Mouse (Mus musculus) midbrain, embryonic 10.5 days (tissue): ENCODE results near the gene Obscn. TPM values are rescaled to one million over a fixed set of nuclear protein-coding genes. Genes with fewer than 3 reads are reported as not detected.

ENCODE experiments used
- DNase-seq: peaks from one replicate; pipeline ENCODE4 v3.0.0-alpha.2; 2017; ENCODE audit warnings: low spot score
- H3K27ac ChIP-seq: fragments of 300-500 bp; sonication (generic); replicated peaks from 2 replicates; pipeline ENCODE4 v1.5.1; 2016; ENCODE audit warnings: mild to moderate bottlenecking
- H3K27me3 ChIP-seq: fragments of 300-500 bp; sonication (generic); 2 replicates; pipeline ENCODE4 v1.6.1; 2016; ENCODE audit warnings: low read depth, mild to moderate bottlenecking; ENCODE audit not compliant: poor library complexity, severe bottlenecking
- H3K36me3 ChIP-seq: fragments of 300-500 bp; sonication (generic); 2 replicates; pipeline ENCODE4 v1.6.1; 2016; ENCODE audit warnings: mild to moderate bottlenecking, moderate library complexity
- H3K4me1 ChIP-seq: fragments of 300-500 bp; sonication (generic); 2 replicates; pipeline ENCODE4 v1.6.1; 2016
- H3K4me3 ChIP-seq: fragments of 300-500 bp; sonication (generic); 2 replicates; pipeline ENCODE4 v1.5.1; 2016; ENCODE audit warnings: mild to moderate bottlenecking, moderate library complexity
- H3K9me3 ChIP-seq: fragments of 300-500 bp; sonication (generic); replicated peaks from 2 replicates; pipeline ENCODE4 v1.6.1; 2016; ENCODE audit warnings: mild to moderate bottlenecking
- WGBS: fragments of 180-500 bp; shearing (Covaris S2); methylation state at CpG from one replicate; pipeline ENCODE4 v1.1.7; 2016; 5-methylcytosine and 5-hydroxymethylcytosine counted together
- polyA plus RNA-seq: library from polyadenylated mRNA; unstranded; fragments of >200 nt; fragmentation: Nextera tagmentation; extraction: Ambion mirVana; gene quantifications from 2 replicates; pipeline ENCODE4 v1.2.1, GENCODE M21; 2016

The Obscn gene
- polyA plus RNA-seq, 1 experiment from 2014 or later, result 0.01 TPM

DNA sequence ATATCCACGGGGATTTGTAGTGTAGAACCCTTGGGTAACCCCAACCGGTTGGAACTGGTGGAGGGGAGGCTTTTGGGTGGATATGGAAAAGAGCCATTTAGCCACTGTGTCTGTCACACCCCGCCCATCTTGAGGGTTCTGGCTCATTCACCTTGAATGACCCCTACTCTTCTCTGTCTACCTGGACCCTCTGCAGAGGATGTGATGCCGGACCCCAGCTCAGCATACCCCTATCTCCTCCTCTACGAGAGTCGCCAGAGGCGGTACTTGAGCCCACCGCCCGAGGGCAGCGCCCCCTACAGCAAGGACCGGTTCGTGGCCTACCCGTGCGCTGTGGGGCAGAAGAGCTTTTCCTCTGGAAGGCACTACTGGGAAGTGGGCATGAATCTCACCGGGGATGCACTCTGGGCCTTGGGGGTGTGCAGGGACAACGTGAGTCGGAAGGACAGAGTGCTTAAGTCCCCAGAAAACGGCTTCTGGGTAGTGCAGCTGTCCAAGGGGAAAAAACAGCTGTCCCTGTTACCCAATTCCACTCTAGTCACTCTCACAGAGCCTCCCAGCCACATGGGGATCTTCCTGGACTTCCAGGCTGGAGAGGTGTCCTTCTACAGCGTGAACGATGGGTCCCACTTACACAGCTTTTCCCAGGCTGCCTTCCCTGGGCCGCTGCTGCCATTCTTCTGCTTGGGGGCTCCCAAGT, 165.2 kb downstream of the Obscn start:
- H3K9me3 ChIP-seq, result no peaks in the 10 kb centered on the region
- peaks cover 10% of the 10 kb centered on the region for H3K4me1 ChIP-seq
- WGBS, result 92% methylated on average over 21 of the region's 21 CpGs
- DNase-seq, result no peak
- no peak overlapping the region for H3K27ac ChIP-seq
- H3K36me3 ChIP-seq, result peaks cover 71% of the 10 kb centered on the region
- H3K4me3 ChIP-seq, result no peak overlapping the region
- no peaks in the 10 kb centered on the region for H3K27me3 ChIP-seq

DNA sequence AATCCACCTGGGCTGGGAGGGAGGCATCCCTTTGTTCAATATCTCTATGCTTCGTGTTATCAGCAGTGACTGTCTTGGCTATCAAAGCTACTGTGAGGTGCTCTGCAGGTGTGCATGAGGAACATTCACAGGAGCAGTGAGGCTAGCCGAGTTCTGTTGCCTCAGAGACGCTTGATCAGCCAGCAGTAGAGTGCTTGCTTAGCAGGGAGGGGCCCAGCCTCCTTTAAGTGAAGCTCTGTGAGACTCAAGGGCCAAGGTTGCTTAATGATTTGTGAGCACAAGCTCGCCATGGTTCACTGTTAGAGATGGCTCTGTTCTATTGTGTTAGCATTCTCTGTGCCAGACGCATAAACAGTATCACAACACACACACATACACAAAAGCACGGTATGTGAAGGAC, 166.5 kb downstream of the Obscn start:
- DNase-seq, result no peak
- peaks cover 60% of the 10 kb centered on the region for H3K36me3 ChIP-seq
- H3K27me3 ChIP-seq, result no peaks in the 10 kb centered on the region
- no peak overlapping the region for H3K4me3 ChIP-seq
- no peaks in the 10 kb centered on the region for H3K9me3 ChIP-seq
- H3K4me1 ChIP-seq, result peaks cover 16% of the 10 kb centered on the region
- no peak overlapping the region for H3K27ac ChIP-seq
- 80% methylated on average over 6 of the region's 6 CpGs for WGBS

DNA sequence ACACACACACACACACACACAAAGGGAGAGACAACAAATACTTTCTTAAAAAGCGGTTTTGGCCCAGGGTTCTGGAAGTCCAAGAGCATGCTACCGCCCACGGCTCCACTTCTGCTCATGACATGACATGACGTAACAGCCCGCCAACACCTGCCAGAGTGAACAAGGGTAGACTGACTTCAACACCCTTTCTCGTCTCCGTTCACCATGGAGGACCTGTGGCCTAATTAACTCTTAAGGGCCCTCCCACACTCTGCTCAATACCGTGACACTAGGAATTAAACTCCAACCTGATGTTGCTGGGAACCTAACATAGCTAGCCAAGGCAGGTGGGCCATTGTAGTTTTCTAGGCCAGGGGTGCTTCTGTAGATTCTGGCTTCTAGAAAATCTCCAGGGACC, 167.2 kb downstream of the Obscn start:
- H3K27me3 ChIP-seq, result no peaks in the 10 kb centered on the region
- H3K4me1 ChIP-seq, result peaks cover 19% of the 10 kb centered on the region
- H3K4me3 ChIP-seq, result no peak overlapping the region
- DNase-seq, result no peak
- 84% methylated on average over 8 of the region's 8 CpGs for WGBS
- no peak overlapping the region for H3K27ac ChIP-seq
- H3K36me3 ChIP-seq, result peaks cover 54% of the 10 kb centered on the region
- no peaks in the 10 kb centered on the region for H3K9me3 ChIP-seq

DNA sequence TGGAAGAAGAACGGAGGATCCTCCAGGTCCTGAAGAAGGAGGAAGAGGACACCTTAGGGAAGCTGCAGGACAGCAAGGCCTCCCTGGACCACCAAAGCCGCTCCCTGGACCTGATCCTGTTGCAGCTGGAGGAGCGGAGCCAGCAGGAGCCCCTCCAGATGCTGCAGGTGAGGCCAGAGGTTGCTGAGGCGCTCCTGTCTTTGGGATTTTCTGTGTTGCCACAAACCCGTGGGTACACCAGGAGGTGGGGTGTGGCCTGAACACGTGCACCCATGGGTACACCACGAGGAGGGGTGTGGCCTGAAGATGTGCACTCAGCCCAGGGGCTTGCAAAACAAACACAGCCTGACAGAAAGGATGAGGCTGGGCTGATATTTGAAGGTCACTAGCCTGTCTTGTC, 167.7 kb downstream of the Obscn start:
- H3K27ac ChIP-seq, result no peak overlapping the region
- H3K4me3 ChIP-seq, result no peak overlapping the region
- WGBS, result 84% methylated on average over 7 of the region's 7 CpGs
- peaks cover 2% of the 10 kb centered on the region; the same call in 1 of the 2 replicates for H3K27me3 ChIP-seq
- peaks cover 50% of the 10 kb centered on the region for H3K36me3 ChIP-seq
- DNase-seq, result no peak
- H3K4me1 ChIP-seq, result peaks cover 22% of the 10 kb centered on the region
- H3K9me3 ChIP-seq, result no peaks in the 10 kb centered on the region

DNA sequence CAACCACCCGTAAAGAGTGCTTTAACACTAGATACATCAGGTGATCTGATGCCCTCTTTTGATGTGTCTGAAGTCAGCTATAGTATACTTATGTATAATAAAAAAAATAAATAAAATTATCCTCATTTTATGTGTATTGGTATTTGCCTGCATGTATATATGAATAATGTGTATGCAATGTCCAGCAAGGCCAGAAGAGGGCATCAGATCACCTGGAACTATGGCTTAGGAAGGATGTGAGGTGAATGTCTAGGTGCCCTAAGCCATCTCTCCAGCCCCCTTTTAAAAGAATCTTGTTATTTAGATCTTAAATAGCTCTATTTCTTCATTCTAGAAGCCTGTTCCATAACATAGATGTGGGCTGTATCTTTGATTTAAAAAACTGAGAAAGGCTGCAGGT, 168.9 kb downstream of the Obscn start:
- Histone ChIP-seq H3K4me3 (no peak overlapping the region), H3K9me3 (no peaks in the 10 kb centered on the region), H3K36me3 (peaks cover 47% of the 10 kb centered on the region), H3K27ac (no peak overlapping the region), H3K4me1 (peaks cover 23% of the 10 kb centered on the region), H3K27me3 (peaks cover 14% of the 10 kb centered on the region)
- 87% methylated on average over 1 of the region's 1 CpGs for WGBS
- no peak for DNase-seq

DNA sequence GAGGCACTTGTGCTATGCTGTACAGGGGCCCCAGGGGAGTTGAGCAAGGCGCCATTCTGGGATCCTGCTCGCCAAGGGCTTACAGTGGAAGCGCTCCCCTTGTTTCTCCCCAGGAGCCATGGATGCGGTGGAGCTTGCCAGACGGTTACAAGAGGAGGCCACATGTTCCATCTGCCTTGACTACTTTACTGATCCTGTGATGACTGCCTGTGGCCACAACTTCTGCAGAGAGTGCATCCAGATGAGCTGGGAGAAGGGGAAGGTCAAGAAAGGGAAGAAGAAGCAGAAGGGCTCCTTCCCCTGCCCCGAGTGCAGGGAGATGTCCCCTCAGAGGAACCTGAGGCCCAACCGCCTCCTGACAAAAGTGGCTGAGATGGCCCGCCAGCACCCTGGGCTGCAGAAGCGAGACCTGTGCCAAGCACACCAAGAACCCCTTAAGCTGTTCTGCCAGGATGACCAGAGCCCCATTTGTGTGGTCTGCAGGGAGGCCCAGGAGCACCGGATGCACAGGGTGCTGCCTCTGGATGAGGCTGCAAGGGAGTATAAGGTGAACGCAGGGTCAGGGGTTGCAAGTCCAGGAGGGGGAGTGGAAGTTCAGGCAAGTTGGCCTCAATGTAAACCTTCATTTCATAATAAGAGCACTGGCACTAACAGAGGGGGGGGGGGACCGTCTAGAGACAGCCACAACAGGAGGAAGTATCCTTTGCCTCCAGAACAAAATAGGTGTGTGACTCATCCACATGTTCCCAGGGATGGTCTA, 171.0 kb downstream of the Obscn start:
- Histone ChIP-seq H3K4me3 (no peak overlapping the region), H3K9me3 (peaks cover 9% of the 10 kb centered on the region), H3K36me3 (peaks cover 26% of the 10 kb centered on the region), H3K27me3 (peaks cover 28% of the 10 kb centered on the region), H3K27ac (peak overlapping the region; percentile 57), H3K4me1 (peaks cover 24% of the 10 kb centered on the region)
- WGBS, result 47% methylated on average over 12 of the region's 12 CpGs
- DNase-seq, result no peak

DNA sequence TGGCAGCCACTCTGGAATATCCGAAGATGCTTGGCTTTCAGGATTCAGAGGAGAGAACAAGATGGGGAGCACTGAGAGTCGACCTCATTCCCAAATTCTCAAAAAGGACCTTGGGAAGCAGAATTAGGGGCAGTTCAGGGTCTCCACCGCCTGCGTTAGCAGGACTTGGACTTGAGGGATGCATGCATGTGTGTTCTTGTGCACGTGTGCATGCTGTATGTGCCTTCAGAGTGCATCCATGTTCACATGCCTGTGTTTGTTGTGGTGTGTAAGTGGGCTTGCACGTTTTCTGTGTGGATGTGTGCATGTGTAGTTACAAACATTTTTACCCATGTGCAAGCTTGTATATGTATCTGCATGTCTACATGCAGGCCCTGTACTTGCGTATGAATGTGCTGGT, 172.0 kb downstream of the Obscn start:
- Histone ChIP-seq H3K27ac (no peak overlapping the region), H3K36me3 (peaks cover 17% of the 10 kb centered on the region), H3K27me3 (peaks cover 31% of the 10 kb centered on the region), H3K4me1 (peaks cover 34% of the 10 kb centered on the region), H3K4me3 (no peak overlapping the region), H3K9me3 (peaks cover 9% of the 10 kb centered on the region)
- DNase-seq, result no peak
- 85% methylated on average over 7 of the region's 7 CpGs for WGBS

DNA sequence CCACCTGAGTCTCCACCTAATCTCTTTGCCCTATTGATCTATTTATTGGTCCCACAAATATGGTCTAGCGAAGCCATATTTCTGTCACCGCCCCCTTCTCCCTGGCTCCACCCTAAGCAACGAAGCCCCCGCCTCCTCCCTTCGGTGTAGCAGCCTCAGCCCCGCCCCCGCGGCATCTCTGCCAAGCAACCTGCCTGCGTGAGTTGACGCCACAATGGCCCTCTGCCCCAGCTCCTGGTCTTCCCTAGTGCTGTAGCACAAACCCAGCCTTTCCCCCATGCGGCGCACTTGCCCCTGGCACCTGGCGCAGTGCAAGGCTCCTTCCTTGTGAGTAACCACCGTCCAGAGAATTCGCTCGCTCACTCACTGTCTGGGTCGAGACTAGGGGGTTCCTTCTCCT, 172.7 kb downstream of the Obscn start:
- Histone ChIP-seq H3K4me1 (peaks cover 36% of the 10 kb centered on the region), H3K36me3 (peaks cover 10% of the 10 kb centered on the region), H3K4me3 (0 out of 2 replicates have a peak overlapping the region, but pooled peaks have one; percentile 16), H3K9me3 (peaks cover 9% of the 10 kb centered on the region), H3K27ac (no peak overlapping the region), H3K27me3 (peaks cover 38% of the 10 kb centered on the region)
- 41% methylated on average over 17 of the region's 17 CpGs for WGBS
- DNase-seq, result no peak

DNA sequence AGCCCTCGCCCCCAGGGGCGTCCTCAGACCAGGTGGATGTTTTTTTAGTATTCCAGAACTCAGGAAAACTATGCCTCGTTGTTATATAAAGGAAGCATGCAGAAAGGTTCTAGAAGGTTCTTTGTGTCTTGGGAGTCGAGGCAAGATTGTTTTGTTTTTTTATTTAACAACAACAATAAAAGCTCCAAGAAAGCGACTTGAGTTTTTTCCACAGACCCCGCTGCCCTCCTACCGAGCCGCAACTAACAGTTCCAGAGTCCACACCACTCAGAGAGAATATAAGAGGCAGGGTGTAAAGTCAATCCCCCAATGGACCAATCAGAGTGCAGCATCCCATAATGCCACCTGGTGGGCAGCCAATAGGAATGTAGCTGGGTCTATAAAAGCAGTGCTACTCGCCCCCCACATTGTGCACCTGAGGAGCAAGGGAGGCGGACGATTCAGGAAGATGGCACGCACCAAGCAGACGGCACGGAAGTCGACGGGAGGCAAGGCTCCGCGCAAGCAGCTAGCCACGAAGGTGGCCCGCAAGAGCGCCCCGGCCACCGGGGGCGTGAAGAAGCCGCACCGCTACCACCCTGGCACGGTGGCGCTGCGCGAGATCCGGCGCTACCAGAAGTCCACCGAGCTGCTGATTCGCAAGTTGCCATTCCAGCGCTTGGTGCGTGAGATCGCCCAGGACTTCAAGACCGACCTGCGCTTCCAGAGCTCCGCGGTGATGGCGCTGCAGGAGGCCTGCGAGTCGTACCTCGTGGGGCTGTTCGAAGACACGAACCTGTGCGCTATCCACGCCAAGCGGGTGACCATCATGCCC, 174.6 kb downstream of the Obscn start:
- H3K9me3 ChIP-seq, result peaks cover 9% of the 10 kb centered on the region
- H3K4me3 ChIP-seq, result peak overlapping the region; percentile 21; the same call in 1 of the 2 replicates
- WGBS, result 63% methylated on average over 50 of the region's 50 CpGs
- peaks cover 11% of the 10 kb centered on the region for H3K36me3 ChIP-seq
- H3K4me1 ChIP-seq, result peaks cover 48% of the 10 kb centered on the region
- no peak overlapping the region for H3K27ac ChIP-seq
- H3K27me3 ChIP-seq, result peaks cover 58% of the 10 kb centered on the region
- no peak for DNase-seq

DNA sequence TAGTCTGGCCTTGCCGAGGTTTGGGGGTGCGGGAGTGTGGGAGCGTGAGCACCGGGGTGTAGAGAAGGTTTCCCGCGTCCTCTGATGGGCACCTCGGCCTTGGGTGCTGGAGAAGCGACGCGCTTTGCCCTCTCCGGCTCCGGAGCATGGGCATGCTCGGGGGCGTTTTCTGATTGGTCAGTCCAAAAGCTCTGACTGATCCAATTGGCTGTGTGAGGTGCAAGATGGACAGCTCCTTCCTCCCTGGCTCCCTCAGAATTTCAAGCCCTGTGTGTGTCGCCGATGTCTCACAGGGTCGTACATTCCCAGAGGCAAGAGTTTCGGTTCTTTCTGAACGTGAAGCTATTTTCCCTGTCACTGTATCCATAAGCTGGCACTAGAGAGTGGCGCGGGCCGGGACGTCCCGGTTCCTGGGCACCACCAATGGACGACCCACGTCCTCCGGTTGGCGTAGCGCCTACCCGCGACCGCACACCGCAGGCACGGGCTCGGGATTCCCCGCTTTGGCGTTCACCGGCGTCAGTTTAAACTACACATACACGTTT, 176.2 kb downstream of the Obscn start:
- Histone ChIP-seq H3K27ac (peak overlapping the region; percentile 72), H3K4me1 (peaks cover 51% of the 10 kb centered on the region), H3K9me3 (peaks cover 9% of the 10 kb centered on the region), H3K27me3 (peaks cover 60% of the 10 kb centered on the region), H3K4me3 (peak overlapping the region; percentile 62), H3K36me3 (peaks cover 12% of the 10 kb centered on the region)
- WGBS, result 6% methylated on average over 40 of the region's 40 CpGs
- peak; percentile 87 for DNase-seq

DNA sequence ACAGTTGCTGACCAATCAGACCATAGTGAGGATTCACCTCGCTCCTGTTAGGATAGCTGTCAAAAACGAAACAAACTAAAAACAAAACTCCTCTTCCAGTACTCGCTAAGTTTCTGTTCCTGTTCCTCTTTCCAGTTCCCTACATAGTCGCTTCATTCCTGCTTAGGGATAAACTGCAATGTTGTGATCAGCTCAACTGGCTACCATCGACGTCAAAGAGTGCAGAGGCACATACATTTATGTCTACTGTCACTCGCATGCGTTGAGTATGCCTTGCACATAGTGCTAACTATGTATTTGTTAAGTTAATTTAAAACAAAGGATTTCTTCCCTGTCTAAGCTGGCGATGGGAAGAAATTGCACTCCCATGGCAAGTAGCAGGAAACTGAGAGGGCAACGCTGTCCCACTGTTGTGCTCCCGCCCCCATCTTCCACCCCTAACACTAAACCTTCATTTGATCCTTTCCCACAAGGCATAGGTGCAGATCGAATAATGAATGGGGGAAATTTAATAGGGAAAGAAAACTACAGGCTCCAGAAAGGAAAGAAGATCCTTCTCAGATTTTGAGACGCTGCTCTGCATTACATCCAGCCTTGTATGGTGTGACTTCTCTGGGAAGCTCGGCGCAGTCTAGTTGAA, 176.9 kb downstream of the Obscn start:
- H3K36me3 ChIP-seq, result peaks cover 12% of the 10 kb centered on the region
- DNase-seq, result no peak
- H3K4me1 ChIP-seq, result peaks cover 44% of the 10 kb centered on the region
- peaks cover 9% of the 10 kb centered on the region for H3K9me3 ChIP-seq
- 0 out of 2 replicates have a peak overlapping the region, but pooled peaks have one; percentile 72 for H3K27ac ChIP-seq
- WGBS, result 41% methylated on average over 15 of the region's 15 CpGs
- H3K27me3 ChIP-seq, result peaks cover 60% of the 10 kb centered on the region
- H3K4me3 ChIP-seq, result peak overlapping the region; percentile 62

DNA sequence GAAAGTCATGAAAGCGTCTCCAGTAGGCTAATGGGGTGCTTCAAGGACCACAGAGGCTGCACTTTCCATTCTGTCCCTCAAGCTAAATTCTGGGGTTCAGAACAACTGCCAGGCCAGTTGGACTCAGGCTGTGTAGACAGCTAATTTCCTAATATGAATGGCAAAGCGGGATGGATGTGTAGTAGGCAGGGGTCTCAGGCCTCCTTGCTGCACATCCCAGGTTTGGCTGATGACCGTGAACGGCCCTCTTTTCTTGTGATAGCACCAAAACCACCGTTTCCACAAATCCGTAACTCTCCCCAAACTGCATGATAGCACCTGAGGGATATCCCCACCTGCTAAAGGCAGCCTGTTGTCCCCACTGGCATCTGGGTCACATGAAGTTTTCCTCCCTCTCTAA, 177.7 kb downstream of the Obscn start:
- Histone ChIP-seq H3K4me3 (0 out of 2 replicates have a peak overlapping the region, but pooled peaks have one; percentile 3), H3K27ac (no peak overlapping the region), H3K36me3 (peaks cover 12% of the 10 kb centered on the region), H3K4me1 (peaks cover 41% of the 10 kb centered on the region), H3K9me3 (peaks cover 9% of the 10 kb centered on the region), H3K27me3 (peaks cover 57% of the 10 kb centered on the region)
- DNase-seq, result no peak
- WGBS, result 88% methylated on average over 6 of the region's 6 CpGs
